Mouse (Mus musculus): ENCODE results near the gene Gm42906.

Gm42906 gene

DNA sequence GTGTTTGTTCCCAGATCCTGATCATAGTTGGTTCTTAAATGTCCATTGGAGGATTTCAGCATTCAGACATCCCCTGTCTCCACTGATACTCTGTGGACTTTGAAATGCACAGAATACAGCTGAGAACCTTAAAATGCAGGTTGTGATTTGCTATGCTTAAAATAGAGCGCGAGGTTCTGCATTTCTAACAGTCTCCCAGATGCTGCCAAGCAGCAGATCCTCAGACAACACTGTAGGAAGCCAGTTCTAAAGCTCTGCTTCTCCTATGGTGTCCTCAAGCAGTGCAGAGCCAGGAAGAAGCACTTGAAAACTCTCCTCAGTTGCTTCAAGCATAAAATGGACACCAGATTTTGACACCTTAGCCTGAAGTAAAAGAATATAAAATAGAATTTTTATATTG is 48.1 kb downstream of the Gm42906 start:
- Histone ChIP-seq H3K4me3 (replicated peaks; ENCODE audit: low read length) (no peak overlapping the region), H3K4me1 (replicated peaks; ENCODE audit: low read depth, low read length) (no peaks in the 10 kb centered on the region)
- TF ChIP-seq CTCF (conservative IDR thresholded peaks at IDR 0.05; ENCODE audit: low read length) (no peak), POU5F1 (IDR thresholded peaks at IDR 0.05; ENCODE audit: borderline replicate concordance, low read length) (no peak), NANOG (IDR thresholded peaks at IDR 0.05; ENCODE audit: borderline replicate concordance, low read length) (no peak)

DNA sequence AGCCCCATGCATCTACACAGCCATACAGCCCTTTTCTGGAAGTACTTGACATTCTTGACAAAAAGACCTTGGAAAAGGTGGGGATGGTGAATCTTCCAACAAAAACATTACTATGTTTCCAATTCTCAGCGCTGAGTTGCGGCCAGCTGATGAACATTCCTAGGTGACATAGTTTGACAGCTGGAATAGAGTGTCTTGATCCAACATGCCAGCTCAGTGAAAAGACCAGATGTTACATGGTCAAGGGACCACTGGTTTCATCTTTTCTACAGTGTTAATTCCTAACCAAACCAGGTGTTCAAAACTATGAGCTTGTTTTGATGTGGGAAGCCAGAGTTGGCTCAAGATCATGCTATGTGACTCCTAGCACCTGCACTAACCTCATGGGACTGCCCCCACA is 48.8 kb downstream of the Gm42906 start:
- H3K36me3 ChIP-seq (ENCODE audit: insufficient read depth, low read length) = peaks cover 5% of the 10 kb centered on the region; the same call in 1 of the 2 replicates
- no peak overlapping the region for H3K4me3 ChIP-seq (replicated peaks; ENCODE audit: low read length)
- H3K4me1 ChIP-seq (replicated peaks; ENCODE audit: low read depth, low read length) = no peaks in the 10 kb centered on the region
- no peaks in the 10 kb centered on the region for H3K27me3 ChIP-seq (ENCODE audit: insufficient read depth, low read length)
- TF ChIP-seq CTCF (conservative IDR thresholded peaks at IDR 0.05; ENCODE audit: low read length) = no peak
- no peak for TF ChIP-seq NANOG (IDR thresholded peaks at IDR 0.05; ENCODE audit: borderline replicate concordance, low read length)
- no peak for TF ChIP-seq POU5F1 (IDR thresholded peaks at IDR 0.05; ENCODE audit: borderline replicate concordance, low read length)
- H3K9me3 ChIP-seq (ENCODE audit: low read length) = no peaks in the 10 kb centered on the region

More for the DNA sequence above, 48.1 kb downstream of the Gm42906 start:
- Histone ChIP-seq H3K36me3 (ENCODE audit: insufficient read depth, low read length) (peaks cover 5% of the 10 kb centered on the region; the same call in 1 of the 2 replicates), H3K9me3 (ENCODE audit: low read length) (no peaks in the 10 kb centered on the region), H3K27me3 (ENCODE audit: insufficient read depth, low read length) (no peaks in the 10 kb centered on the region)

DNA sequence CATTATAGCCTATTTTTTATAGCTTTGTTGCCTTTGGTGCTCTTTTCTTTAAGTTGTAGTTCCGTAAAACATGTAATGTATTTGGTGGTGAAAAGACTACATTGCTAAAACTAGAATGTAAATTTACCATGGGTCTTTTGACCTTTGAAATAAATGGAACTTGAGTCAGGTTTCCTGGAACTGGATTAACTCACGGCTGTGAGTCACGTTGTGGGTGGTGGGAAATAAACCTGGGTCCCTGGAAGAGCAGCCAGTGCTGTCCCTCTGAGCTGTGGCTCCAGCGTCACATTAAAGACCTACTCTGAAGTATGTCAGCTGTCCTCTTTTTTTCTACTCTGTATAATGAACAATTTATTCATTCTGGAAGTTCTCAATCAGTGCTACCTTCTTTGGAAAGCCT is 51.0 kb downstream of the Gm42906 start:
- peaks cover 5% of the 10 kb centered on the region; the same call in 1 of the 2 replicates for H3K36me3 ChIP-seq (ENCODE audit: insufficient read depth, low read length)
- no peaks in the 10 kb centered on the region for H3K9me3 ChIP-seq (ENCODE audit: low read length)
- no peaks in the 10 kb centered on the region for H3K4me1 ChIP-seq (replicated peaks; ENCODE audit: low read depth, low read length)
- TF ChIP-seq POU5F1 (IDR thresholded peaks at IDR 0.05; ENCODE audit: borderline replicate concordance, low read length) = no peak
- no peak for TF ChIP-seq CTCF (conservative IDR thresholded peaks at IDR 0.05; ENCODE audit: low read length)
- TF ChIP-seq NANOG (IDR thresholded peaks at IDR 0.05; ENCODE audit: borderline replicate concordance, low read length) = no peak
- no peak overlapping the region for H3K4me3 ChIP-seq (replicated peaks; ENCODE audit: low read length)
- no peaks in the 10 kb centered on the region for H3K27me3 ChIP-seq (ENCODE audit: insufficient read depth, low read length)

DNA sequence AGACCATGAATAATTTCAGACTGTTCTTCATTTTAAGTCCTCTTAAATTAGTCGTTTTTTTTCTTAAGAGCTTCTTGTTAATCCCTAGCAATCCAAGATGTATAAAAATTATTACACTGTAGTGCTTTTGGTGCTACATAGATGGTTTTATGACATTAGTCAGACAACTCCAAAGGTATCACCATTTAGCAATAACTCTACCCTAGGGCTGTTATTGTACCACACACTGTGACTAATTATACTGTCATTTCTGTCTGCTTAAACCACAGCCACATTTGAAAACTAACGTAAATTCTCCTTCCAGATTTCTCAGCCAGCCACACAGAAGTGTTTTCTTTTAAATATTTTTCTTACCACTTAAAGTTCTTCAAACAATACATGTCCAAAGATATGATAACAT is 53.1 kb downstream of the Gm42906 start:
- no peaks in the 10 kb centered on the region for H3K9me3 ChIP-seq (ENCODE audit: low read length)
- H3K4me3 ChIP-seq (replicated peaks; ENCODE audit: low read length) = no peak overlapping the region
- no peaks in the 10 kb centered on the region for H3K27me3 ChIP-seq (ENCODE audit: insufficient read depth, low read length)
- H3K4me1 ChIP-seq (replicated peaks; ENCODE audit: low read depth, low read length) = peaks cover 10% of the 10 kb centered on the region
- no peaks in the 10 kb centered on the region for H3K36me3 ChIP-seq (ENCODE audit: insufficient read depth, low read length)
- TF ChIP-seq POU5F1 (IDR thresholded peaks at IDR 0.05; ENCODE audit: borderline replicate concordance, low read length) (no peak), NANOG (IDR thresholded peaks at IDR 0.05; ENCODE audit: borderline replicate concordance, low read length) (no peak), CTCF (conservative IDR thresholded peaks at IDR 0.05; ENCODE audit: low read length) (no peak)

- Histone ChIP-seq H3K36me3 (ENCODE audit: insufficient read depth, low read length) (no peaks in the 10 kb centered on the region), H3K27me3 (ENCODE audit: insufficient read depth, low read length) (no peaks in the 10 kb centered on the region), H3K9me3 (ENCODE audit: low read length) (no peaks in the 10 kb centered on the region), H3K4me3 (replicated peaks; ENCODE audit: low read length) (no peak overlapping the region), H3K4me1 (replicated peaks; ENCODE audit: low read depth, low read length) (peaks cover 21% of the 10 kb centered on the region)
- TF ChIP-seq CTCF (conservative IDR thresholded peaks at IDR 0.05; ENCODE audit: low read length) = no peak
- TF ChIP-seq NANOG (IDR thresholded peaks at IDR 0.05; ENCODE audit: borderline replicate concordance, low read length) = no peak
- TF ChIP-seq POU5F1 (IDR thresholded peaks at IDR 0.05; ENCODE audit: borderline replicate concordance, low read length) = no peak
Observed at GRCm38 (mm10) chr5:151371130-151371529, 56.8 kb downstream of the Gm42906 start.

DNA sequence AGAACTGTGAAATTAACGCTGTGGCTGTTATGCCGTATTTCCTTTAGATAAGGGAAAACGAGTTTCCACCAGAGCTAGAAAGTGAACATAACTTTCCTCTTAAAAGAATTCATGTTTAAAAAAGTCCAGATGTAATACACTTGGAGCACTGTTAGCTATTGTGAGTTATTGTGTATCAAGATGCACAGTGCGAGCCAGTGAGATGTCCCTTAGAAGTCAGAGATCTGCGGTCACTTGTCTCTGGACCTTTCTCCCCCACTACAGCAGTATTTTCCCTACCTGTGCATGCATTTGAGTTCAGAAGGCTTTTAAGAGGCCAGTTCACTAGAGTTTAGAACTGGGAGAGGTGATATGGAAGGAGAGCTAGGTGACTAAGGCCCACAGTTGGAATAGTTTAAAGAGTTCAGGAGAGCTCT is 58.6 kb downstream of the Gm42906 start:
- peak overlapping the region; percentile 87 for H3K4me3 ChIP-seq (replicated peaks; ENCODE audit: low read length)
- H3K9me3 ChIP-seq (ENCODE audit: low read length) = no peaks in the 10 kb centered on the region
- TF ChIP-seq CTCF (conservative IDR thresholded peaks at IDR 0.05; ENCODE audit: low read length) (no peak), POU5F1 (IDR thresholded peaks at IDR 0.05; ENCODE audit: borderline replicate concordance, low read length) (no peak), NANOG (IDR thresholded peaks at IDR 0.05; ENCODE audit: borderline replicate concordance, low read length) (no peak)
- peaks cover 21% of the 10 kb centered on the region for H3K4me1 ChIP-seq (replicated peaks; ENCODE audit: low read depth, low read length)
- no peaks in the 10 kb centered on the region for H3K36me3 ChIP-seq (ENCODE audit: insufficient read depth, low read length)
- no peaks in the 10 kb centered on the region for H3K27me3 ChIP-seq (ENCODE audit: insufficient read depth, low read length)

- Histone ChIP-seq H3K36me3 (ENCODE audit: insufficient read depth, low read length) (no peaks in the 10 kb centered on the region), H3K4me3 (replicated peaks; ENCODE audit: low read length) (peak overlapping the region; percentile 87), H3K9me3 (ENCODE audit: low read length) (no peaks in the 10 kb centered on the region), H3K27me3 (ENCODE audit: insufficient read depth, low read length) (no peaks in the 10 kb centered on the region), H3K4me1 (replicated peaks; ENCODE audit: low read depth, low read length) (peaks cover 21% of the 10 kb centered on the region)
- no peak for TF ChIP-seq POU5F1 (IDR thresholded peaks at IDR 0.05; ENCODE audit: borderline replicate concordance, low read length)
- peak; percentile 18; the same call in 1 of the 2 replicates for TF ChIP-seq CTCF (conservative IDR thresholded peaks at IDR 0.05; ENCODE audit: low read length)
Observed at GRCm38 (mm10) chr5:151368395-151369190, 59.4 kb downstream of the Gm42906 start.

GRCm38 (mm10) chr5:151367881-151368394 is 60.0 kb downstream of the Gm42906 start:
- TF ChIP-seq NANOG (IDR thresholded peaks at IDR 0.05; ENCODE audit: borderline replicate concordance, low read length) = no peak
- Histone ChIP-seq H3K9me3 (ENCODE audit: low read length) (no peaks in the 10 kb centered on the region), H3K4me1 (replicated peaks; ENCODE audit: low read depth, low read length) (peaks cover 21% of the 10 kb centered on the region)

More at GRCm38 (mm10) chr5:151367881-151368394, 60.0 kb downstream of the Gm42906 start:
- Histone ChIP-seq H3K27me3 (ENCODE audit: insufficient read depth, low read length) (no peaks in the 10 kb centered on the region), H3K4me3 (replicated peaks; ENCODE audit: low read length) (peak overlapping the region; percentile 87), H3K36me3 (ENCODE audit: insufficient read depth, low read length) (no peaks in the 10 kb centered on the region)
